Mouse (Mus musculus): Measurements from ENCODE around the gene Kynu. TPM values are rescaled to one million over a fixed set of nuclear protein-coding genes. Genes with fewer than 3 reads are reported as not detected.

The Kynu gene
- 10 to 100 TPM in 1 of 2 experiments, 1 to 10 TPM in 1; 7.4 to 10.6 TPM for total RNA-seq (2023)

GRCm38 (mm10) chr2:43555062-43555888, at the start of gene Kynu:
Gene Kynu (plus strand): TSS chr2:43555329.

Other genes starting within 250 kb of the Kynu start
- gene Arhgap15, start 193.5 kb downstream of the Kynu start, total RNA-seq (2023) = 100 to 1,000 TPM; 107 to 112 TPM